Mouse (Mus musculus): Measurements from ENCODE around the gene Vmn2r108. TPM values are rescaled to one million over a fixed set of nuclear protein-coding genes. Genes with fewer than 3 reads are reported as not detected.
"Not testable (repeated sequence)": the region's sequence is repeated elsewhere in the genome, so short reads cannot be mapped to it uniquely, and the experiment has no call there.

The Vmn2r108 gene
- polyA plus RNA-seq (2014; fragmentation: Nextera tagmentation; extraction: Ambion mirVana), result not detected in 2 replicates

DNA sequence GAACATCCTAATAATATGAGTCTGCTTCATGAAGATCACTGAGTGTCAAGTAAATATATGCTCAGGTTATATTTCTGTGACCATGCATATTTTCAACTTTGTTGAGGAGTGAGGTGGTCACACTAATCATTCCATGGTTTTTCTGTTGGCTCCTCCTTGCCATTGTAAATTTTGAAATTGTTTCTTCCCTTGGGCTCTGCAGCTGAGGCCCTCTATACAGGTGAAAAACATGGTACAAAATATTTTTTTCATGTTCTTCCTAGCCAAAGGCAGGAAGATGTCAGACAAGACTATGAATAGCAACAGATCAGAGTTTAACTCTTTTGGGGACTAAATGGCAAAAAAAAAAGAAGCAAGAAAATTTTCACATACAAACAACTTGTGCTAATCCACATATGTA, at the start of gene Vmn2r108:
Vmn2r108 (minus strand) TSS at position 101 of the 400 bp plus-strand sequence.
- H3K4me2 ChIP-seq (ENCODE audit: low read length), result no peak within 1 kb of the TSS

DNA sequence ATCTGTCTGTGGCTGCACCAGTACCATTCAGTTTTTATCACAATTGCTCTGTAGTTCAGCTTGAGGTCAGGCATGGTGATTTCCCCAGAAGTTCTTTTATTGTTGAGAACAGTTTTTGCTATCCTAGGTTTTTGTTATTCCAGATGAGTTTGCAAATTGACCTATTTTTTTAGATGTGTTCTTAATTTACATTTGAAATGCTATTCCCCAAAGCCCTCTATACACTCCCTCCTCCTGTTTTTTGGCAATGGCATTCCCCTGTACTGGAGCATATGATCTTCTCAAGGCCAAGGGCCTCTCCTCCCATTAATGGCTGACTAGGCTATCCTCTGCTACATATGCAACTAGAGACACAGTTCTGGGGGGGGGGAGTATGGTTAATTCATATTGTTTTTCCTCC, 27.1 kb upstream of the Vmn2r108 start:
- H3K9me3 ChIP-seq (replicated peaks; ENCODE audit: control insufficient read depth, low read length); H3K4me2 ChIP-seq (ENCODE audit: low read length); DNase-seq (ENCODE audit: low spot score); H3K36me3 ChIP-seq (ENCODE audit: control insufficient read depth, insufficient read depth, low read length); H3K4me3 ChIP-seq (ENCODE audit: low read depth, low read length); ATAC-seq; H3K9ac ChIP-seq (ENCODE audit: low read length); H3K27ac ChIP-seq (ENCODE audit: low read depth, low read length); H3K27me3 ChIP-seq (replicated peaks; ENCODE audit: control insufficient read depth, insufficient read depth, low read length); H3K4me1 ChIP-seq (ENCODE audit: control insufficient read depth, insufficient read depth, low read length): not testable (repeated sequence)

More for the DNA sequence above, at the start of gene Vmn2r108:
- Histone ChIP-seq H3K36me3 (ENCODE audit: control insufficient read depth, insufficient read depth, low read length) (no peaks in the 10 kb centered on the region), H3K4me3 (ENCODE audit: low read depth, low read length) (no peak within 1 kb of the TSS), H3K27ac (ENCODE audit: low read depth, low read length) (no peak within 1 kb of the TSS), H3K27me3 (replicated peaks; ENCODE audit: control insufficient read depth, insufficient read depth, low read length) (no peaks in the 10 kb centered on the region), H3K9me3 (replicated peaks; ENCODE audit: control insufficient read depth, low read length) (peaks cover 7% of the 10 kb centered on the region), H3K9ac (ENCODE audit: low read length) (no peak within 1 kb of the TSS), H3K4me1 (ENCODE audit: control insufficient read depth, insufficient read depth, low read length) (no peaks in the 10 kb centered on the region)
- no peak for DNase-seq (ENCODE audit: low spot score)
- no peak for ATAC-seq

DNA sequence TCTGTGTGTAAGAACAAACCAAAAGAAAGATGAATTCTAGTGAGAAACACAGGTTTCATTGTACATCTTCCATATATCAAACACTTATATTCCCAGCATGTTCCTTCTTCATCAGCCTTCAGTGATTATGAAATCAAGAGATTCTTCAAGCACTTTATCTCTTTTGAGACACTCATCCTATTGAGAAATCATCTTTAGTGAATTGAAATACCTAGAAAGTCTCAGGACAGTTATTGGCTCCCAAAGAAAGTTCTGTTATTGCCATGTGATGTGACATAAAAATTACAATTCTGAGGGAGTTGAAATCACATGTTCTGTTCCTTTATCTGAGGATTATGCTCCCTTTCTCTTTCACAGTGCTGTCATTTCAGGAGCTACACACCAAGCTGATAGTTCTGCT, 16.7 kb upstream of the Vmn2r108 start, which contains the start of gene Vmn1r225:
Vmn1r225 (plus strand) TSS at position 301 of the 400 bp plus-strand sequence.
- Histone ChIP-seq H3K36me3 (ENCODE audit: control insufficient read depth, insufficient read depth, low read length) (no peaks in the 10 kb centered on the region), H3K9me3 (replicated peaks; ENCODE audit: control insufficient read depth, low read length) (peaks cover 2% of the 10 kb centered on the region; the same call in 1 of the 2 replicates), H3K4me1 (ENCODE audit: control insufficient read depth, insufficient read depth, low read length) (no peaks in the 10 kb centered on the region), H3K4me2 (ENCODE audit: low read length) (no peak within 1 kb of the TSS), H3K27me3 (replicated peaks; ENCODE audit: control insufficient read depth, insufficient read depth, low read length) (no peaks in the 10 kb centered on the region), H3K9ac (ENCODE audit: low read length) (no peak within 1 kb of the TSS), H3K4me3 (ENCODE audit: low read depth, low read length) (no peak within 1 kb of the TSS), H3K27ac (ENCODE audit: low read depth, low read length) (no peak within 1 kb of the TSS)
- ATAC-seq, result no peak
- DNase-seq (ENCODE audit: low spot score), result no peak

DNA sequence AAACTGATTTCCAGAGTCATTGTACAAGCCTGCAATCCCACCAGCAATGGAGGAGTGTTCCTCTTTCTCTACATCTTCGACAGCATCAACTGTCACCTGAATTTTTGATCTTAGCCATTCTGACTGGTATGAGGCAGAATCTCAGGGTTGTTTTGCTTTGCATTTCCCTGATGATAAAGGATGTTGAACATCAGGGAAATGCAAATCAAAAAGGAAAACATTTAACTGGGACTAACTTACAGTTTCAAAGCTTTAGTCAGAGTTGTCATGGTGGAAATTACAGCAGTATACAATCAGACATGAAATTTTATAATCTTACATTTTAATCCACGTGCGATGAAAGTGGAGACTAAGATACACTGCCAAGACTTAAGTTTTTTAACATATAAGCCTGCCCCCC, 7.8 kb downstream of the Vmn2r108 start:
- no peak for ATAC-seq
- no peak for DNase-seq (ENCODE audit: low spot score)
- WGBS, result 78% methylated on average over 3 of the region's 3 CpGs
- Histone ChIP-seq H3K4me2 (ENCODE audit: low read length) (no peak overlapping the region), H3K36me3 (ENCODE audit: control insufficient read depth, insufficient read depth, low read length) (no peaks in the 10 kb centered on the region), H3K4me1 (ENCODE audit: control insufficient read depth, insufficient read depth, low read length) (no peaks in the 10 kb centered on the region), H3K4me3 (ENCODE audit: low read depth, low read length) (no peak overlapping the region), H3K9ac (ENCODE audit: low read length) (no peak overlapping the region), H3K9me3 (replicated peaks; ENCODE audit: control insufficient read depth, low read length) (peaks cover 13% of the 10 kb centered on the region; the same call in 1 of the 2 replicates), H3K27me3 (replicated peaks; ENCODE audit: control insufficient read depth, insufficient read depth, low read length) (no peaks in the 10 kb centered on the region), H3K27ac (ENCODE audit: low read depth, low read length) (no peak overlapping the region)

DNA sequence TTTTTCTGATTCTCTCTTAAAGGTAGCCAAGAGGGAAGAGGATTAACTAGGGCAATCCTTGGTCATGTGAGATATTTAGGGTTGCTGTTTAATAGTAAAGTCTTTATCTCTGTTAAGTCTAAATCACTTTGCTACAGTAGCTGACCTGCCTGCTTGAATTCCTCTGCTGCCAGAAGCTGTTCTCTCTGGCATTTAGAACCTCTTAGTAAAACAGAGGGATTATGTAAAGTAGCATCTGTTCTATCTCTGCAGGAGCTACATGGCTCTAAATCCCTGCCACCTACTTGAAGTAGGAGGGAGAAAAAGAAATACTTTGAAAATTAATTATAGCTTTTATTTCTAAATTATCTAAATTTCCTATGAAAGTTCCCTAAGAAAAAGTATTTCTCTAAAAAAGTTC, 41.9 kb downstream of the Vmn2r108 start:
- Histone ChIP-seq H3K4me3 (ENCODE audit: low read depth, low read length) (no peak overlapping the region), H3K27ac (ENCODE audit: low read depth, low read length) (no peak overlapping the region), H3K27me3 (replicated peaks; ENCODE audit: control insufficient read depth, insufficient read depth, low read length) (no peaks in the 10 kb centered on the region), H3K4me1 (ENCODE audit: control insufficient read depth, insufficient read depth, low read length) (no peaks in the 10 kb centered on the region), H3K4me2 (ENCODE audit: low read length) (no peak overlapping the region), H3K36me3 (ENCODE audit: control insufficient read depth, insufficient read depth, low read length) (no peaks in the 10 kb centered on the region), H3K9me3 (replicated peaks; ENCODE audit: control insufficient read depth, low read length) (peaks cover 4% of the 10 kb centered on the region; the same call in 1 of the 2 replicates), H3K9ac (ENCODE audit: low read length) (no peak overlapping the region)
- DNase-seq (ENCODE audit: low spot score) (no peak), ATAC-seq (no peak)

DNA sequence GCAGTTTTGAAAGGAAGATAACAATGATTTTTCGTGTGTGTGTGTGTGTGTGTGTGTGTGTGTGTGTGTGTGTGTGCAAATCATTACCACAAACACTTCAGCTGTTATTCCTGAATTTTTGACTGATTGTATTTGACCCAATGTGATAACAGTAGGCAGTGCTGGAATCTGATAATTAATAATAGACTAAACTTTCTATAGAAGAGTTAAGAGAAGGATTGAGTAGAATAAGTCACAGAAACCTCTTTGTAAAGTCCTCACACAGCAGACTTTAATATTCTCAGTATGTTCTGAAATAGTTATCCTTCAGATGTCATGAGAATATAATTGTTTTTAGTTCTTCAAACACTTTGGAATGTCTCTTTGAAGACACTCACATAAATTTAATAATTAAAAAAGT, 67.3 kb downstream of the Vmn2r108 start, which contains the start of gene Vmn1r224:
Vmn1r224 (plus strand) TSS at position 301 of the 400 bp plus-strand sequence.
- ATAC-seq (no peak), DNase-seq (ENCODE audit: low spot score) (no peak)
- peaks cover 6% of the 10 kb centered on the region for H3K9me3 ChIP-seq (replicated peaks; ENCODE audit: control insufficient read depth, low read length)
- no peak within 1 kb of the TSS for H3K9ac ChIP-seq (ENCODE audit: low read length)
- no peaks in the 10 kb centered on the region for H3K4me1 ChIP-seq (ENCODE audit: control insufficient read depth, insufficient read depth, low read length)
- no peak within 1 kb of the TSS for H3K4me3 ChIP-seq (ENCODE audit: low read depth, low read length)
- 26% methylated on average over 1 of the region's 1 CpGs for WGBS
- H3K27me3 ChIP-seq (replicated peaks; ENCODE audit: control insufficient read depth, insufficient read depth, low read length), result no peaks in the 10 kb centered on the region
- no peak within 1 kb of the TSS for H3K27ac ChIP-seq (ENCODE audit: low read depth, low read length)
- H3K36me3 ChIP-seq (ENCODE audit: control insufficient read depth, insufficient read depth, low read length), result no peaks in the 10 kb centered on the region
- no peak within 1 kb of the TSS for H3K4me2 ChIP-seq (ENCODE audit: low read length)

Other genes with a start within 250 kb of the Vmn2r108 start
- not detected in 2 replicates for gene Vmn2r105, start 246.3 kb downstream of the Vmn2r108 start, polyA plus RNA-seq (2014; fragmentation: Nextera tagmentation; extraction: Ambion mirVana)
- not detected in 2 replicates for gene Vmn2r106, start 195.8 kb downstream of the Vmn2r108 start, polyA plus RNA-seq (2014; fragmentation: Nextera tagmentation; extraction: Ambion mirVana)
- gene Vmn2r107, start 136.1 kb downstream of the Vmn2r108 start, polyA plus RNA-seq (2014; fragmentation: Nextera tagmentation; extraction: Ambion mirVana), result not detected in 2 replicates
- not detected in 2 replicates for gene Vmn1r224, start 67.2 kb downstream of the Vmn2r108 start, polyA plus RNA-seq (2014; fragmentation: Nextera tagmentation; extraction: Ambion mirVana)
- gene Vmn1r225, start 16.8 kb upstream of the Vmn2r108 start, polyA plus RNA-seq (2014; fragmentation: Nextera tagmentation; extraction: Ambion mirVana), result not detected in 2 replicates
- not detected in 2 replicates for gene Vmn2r109, start 83.4 kb upstream of the Vmn2r108 start, polyA plus RNA-seq (2014; fragmentation: Nextera tagmentation; extraction: Ambion mirVana)
- gene Vmn2r110, start 115.1 kb upstream of the Vmn2r108 start, polyA plus RNA-seq (2014; fragmentation: Nextera tagmentation; extraction: Ambion mirVana), result 0.04 TPM in 1 of 2 replicates, not detected in the other
- gene Fpr-rs3, start 143.5 kb upstream of the Vmn2r108 start, polyA plus RNA-seq (2014; fragmentation: Nextera tagmentation; extraction: Ambion mirVana), result not detected in 2 replicates
- gene Vmn1r226, start 201.5 kb upstream of the Vmn2r108 start, polyA plus RNA-seq (2014; fragmentation: Nextera tagmentation; extraction: Ambion mirVana), result not detected in 2 replicates
- gene Vmn1r227, start 248.5 kb upstream of the Vmn2r108 start, polyA plus RNA-seq (2014; fragmentation: Nextera tagmentation; extraction: Ambion mirVana), result not detected in 2 replicates